Mouse (Mus musculus) limb, embryonic 13.5 days (tissue): ENCODE results near the gene Arel1. TPM values are rescaled to one million over a fixed set of nuclear protein-coding genes. Genes with fewer than 3 reads are reported as not detected.

Source experiments
- polyA plus RNA-seq: library from polyadenylated mRNA; unstranded; fragments of >200 nt; fragmentation: Nextera tagmentation; extraction: Ambion mirVana; gene quantifications from 2 replicates; pipeline ENCODE4 v1.2.1, GENCODE M21; 2015

The Arel1 gene
- polyA plus RNA-seq, 1 experiment from 2014 or later: 14.0 TPM

Other genes starting within 250 kb of the Arel1 start
- 78.9 and 79.4 TPM in 2 replicates for gene Npc2, start 197.7 kb downstream of the Arel1 start, polyA plus RNA-seq
- 152 and 153 TPM in 2 replicates for gene Isca2, start 197.6 kb downstream of the Arel1 start, polyA plus RNA-seq
- gene Ltbp2, start 94.4 kb downstream of the Arel1 start, polyA plus RNA-seq: 1.0 and 2.7 TPM in 2 replicates
- gene Fcf1, start within 50 bp of the Arel1 start, polyA plus RNA-seq: 146 and 167 TPM in 2 replicates
- 37.1 and 38.2 TPM in 2 replicates for gene Ylpm1, start 25.4 kb upstream of the Arel1 start, polyA plus RNA-seq
- gene Prox2, start 139.9 kb upstream of the Arel1 start, polyA plus RNA-seq: 3.6 and 4.1 TPM in 2 replicates
- gene Dlst, start 139.9 kb upstream of the Arel1 start, polyA plus RNA-seq: 105 and 110 TPM in 2 replicates
- 0.31 and 0.33 TPM in 2 replicates for gene Rps6kl1, start 180.4 kb upstream of the Arel1 start, polyA plus RNA-seq
- gene Pgf, start 206.9 kb upstream of the Arel1 start, polyA plus RNA-seq: 17.9 and 19.5 TPM in 2 replicates
- 78.3 and 79.9 TPM in 2 replicates for gene Eif2b2, start 248.6 kb upstream of the Arel1 start, polyA plus RNA-seq